Mouse (Mus musculus) CD4-positive helper T cell, adult 2 months (primary cell): ENCODE results near the gene Pnpla5.

Source experiments
- DNase-seq: peaks from one replicate; pipeline ENCODE4 v3.0.0-alpha.2; 2012; ENCODE audit warnings: low read depth, missing footprints, low spot score

Pnpla5 gene

DNA sequence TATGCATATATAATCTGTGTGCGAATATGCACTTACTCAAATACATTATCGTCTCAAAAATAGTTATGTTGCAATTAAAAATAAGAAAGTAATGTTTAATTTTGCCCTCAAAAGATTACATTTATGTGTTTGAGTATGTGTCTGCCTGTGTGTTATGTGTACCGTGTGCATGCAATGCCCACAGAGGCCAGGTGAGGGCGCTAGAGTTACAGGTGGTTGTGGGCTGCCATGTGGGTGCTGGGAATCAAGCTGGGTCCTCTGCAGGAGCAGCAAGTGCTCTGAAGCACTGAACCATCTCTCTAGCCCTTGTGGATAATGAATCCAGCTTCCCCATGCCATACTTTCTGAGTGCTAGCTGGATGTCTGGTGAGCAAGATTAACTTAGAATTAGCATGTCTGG, 57.3 kb downstream of the Pnpla5 start:
- DNase-seq = no peak

DNA sequence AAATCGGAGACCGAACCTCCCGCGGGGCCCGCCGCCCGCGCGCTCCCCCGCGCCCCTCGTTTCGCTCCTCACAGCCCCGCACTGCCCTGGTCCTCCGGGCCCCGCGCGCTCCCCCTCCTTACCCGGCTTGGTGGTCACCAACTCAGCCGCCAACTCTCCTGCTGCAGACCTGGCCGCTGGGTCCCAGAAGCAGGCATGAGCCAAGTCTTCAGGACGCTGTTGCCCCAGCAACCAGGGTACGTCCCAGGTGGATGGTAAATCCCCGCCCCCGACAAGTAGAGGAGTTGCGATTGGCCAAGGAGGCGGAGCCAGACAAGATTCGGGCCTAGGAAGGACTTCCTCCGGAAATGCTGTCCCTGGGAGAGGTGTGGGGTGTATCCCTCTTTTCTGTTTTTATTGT, 57.8 kb downstream of the Pnpla5 start, which contains the start of gene Efcab6:
Gene Efcab6 (minus strand): TSS at position 240 of the 400 bp plus-strand sequence.
- no peak for DNase-seq
